Mouse (Mus musculus): ENCODE results near the gene Khdrbs1.
"Not testable (repeated sequence)": the region's sequence is repeated elsewhere in the genome, so short reads cannot be mapped to it uniquely, and the experiment has no call there.

Gene Khdrbs1

DNA sequence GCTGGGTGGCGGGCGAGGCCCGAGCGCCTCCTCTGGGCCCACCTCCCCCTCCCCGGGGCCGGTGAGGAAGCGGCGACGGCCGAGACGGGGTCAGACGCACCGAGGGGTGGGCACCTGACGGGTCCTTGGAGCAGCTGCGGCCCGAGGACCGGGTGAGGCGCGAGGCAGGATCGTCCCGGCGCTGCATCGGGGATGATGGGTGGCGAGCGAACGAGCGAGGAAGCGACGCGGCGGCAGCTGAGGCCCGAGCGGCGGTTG, 200 bp downstream of the Khdrbs1 start:
- DNase-seq = no peak

DNA sequence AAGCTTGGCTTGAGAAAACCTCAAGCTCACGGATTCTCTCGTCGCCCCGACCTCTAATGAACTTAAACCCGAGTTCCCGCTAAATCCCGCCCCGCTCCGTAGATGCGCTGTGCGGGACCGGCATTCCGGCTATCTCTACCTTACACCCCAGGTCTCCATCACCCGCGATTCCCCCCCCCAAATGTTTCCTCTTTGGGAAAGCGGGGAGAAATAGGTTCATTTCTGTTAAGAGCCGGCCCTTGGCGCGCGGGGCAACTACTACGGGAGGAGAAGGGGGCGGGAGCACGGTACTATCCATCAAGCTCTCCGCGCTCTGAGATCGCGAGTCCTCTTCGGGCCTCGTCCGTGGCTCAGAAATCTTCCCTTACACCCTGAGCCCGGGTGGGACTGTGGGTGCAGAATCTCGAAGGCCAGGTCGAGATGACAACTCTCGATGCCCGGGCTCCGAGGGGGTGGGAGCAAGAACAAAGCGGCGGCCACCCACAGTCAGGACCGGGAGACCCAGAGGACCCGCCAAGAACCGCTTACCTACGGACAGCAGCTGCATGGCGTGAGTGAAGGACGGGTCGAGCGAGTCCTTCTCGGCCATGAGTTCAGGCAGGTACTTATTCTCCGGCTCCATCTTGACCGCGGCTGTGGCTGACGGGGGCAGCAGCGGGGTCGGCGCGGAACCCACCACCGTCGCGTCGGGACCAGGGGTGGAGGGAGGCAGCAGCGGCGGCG, 691 bp downstream of the Khdrbs1 start:
- DNase-seq = peak; percentile 61 to 67

DNA sequence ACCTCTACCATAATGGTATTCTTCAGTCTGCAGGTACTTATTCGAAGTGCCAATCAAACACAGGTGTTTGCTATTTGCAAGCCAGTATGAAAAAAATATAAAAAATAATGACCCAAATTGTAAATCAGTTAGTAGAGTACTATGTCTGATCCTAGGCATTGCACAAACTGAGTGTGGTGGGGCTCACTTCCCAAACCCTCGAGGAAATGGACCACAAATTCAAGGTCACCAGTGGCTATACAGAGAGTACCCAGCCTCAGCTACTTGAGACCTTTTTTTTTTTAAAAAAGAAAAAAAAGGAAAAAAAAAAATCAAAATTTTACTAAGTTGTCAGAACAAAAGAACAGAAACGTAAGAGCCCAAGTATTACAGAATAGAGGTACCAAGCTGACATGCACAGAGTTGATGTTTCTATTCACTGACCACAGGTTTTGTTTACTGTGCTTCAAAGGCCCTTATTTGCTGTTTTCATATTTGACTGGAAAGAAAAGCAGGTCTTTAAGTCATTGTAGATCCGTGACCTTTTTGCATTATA, 2.9 kb downstream of the Khdrbs1 start:
- DNase-seq = no peak

DNA sequence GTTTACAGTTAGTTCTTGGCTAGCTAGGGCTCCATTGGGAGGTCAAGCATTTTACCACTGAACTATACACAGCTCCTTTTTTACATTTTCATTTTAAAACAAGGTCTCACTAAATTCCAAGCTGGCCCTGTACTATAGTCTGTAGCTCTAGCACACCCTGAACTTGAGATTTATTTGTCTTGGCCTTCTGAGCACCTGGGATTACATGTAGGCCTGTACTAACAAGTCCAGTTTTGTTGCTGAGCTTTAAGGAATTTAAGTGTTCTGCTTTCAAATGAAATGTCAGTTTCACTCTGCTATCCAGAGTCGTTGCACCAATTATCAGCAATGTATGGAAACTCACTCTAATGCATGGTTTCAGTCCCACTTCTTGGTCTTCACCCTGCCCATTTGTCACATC, 5.9 kb downstream of the Khdrbs1 start:
- no peak for DNase-seq

DNA sequence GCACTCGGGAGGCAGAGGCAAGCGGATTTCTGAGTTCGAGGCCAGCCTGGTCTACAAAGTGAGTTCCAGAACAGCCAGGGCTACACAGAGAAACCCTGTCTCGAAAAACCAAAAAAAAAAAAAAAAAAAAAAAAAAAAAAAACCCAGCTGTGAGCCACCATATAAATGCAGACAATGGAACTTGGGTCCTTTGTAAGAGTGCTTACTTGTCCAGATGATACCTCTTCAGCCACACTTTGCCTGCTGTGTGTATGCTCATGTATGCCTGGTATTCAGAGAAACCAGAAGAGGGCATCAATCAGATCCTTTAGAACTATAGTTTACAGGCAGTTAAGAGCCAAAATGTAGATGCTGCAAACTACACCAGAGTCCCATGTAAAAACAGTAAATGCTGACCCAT, 6.6 kb downstream of the Khdrbs1 start:
- DNase-seq = not testable (repeated sequence)

DNA sequence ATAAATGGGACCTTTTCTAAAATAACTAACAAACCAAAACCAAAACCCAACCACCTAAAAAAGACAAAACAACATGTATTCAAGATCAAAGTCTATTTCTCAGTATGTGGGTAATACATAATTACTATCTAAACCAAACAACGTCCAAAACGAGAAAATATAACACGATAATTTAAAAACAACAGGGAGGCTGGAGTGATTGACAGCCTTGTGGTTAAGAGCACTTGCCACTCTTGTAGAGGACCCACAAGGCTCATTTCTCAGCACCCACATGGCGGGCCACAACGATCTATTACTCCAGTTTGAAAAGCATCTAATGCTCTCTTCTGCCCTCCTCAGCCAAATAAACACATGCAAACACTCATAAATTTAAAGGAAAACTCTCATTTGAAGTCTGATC, 10.7 kb downstream of the Khdrbs1 start:
- DNase-seq = no peak

DNA sequence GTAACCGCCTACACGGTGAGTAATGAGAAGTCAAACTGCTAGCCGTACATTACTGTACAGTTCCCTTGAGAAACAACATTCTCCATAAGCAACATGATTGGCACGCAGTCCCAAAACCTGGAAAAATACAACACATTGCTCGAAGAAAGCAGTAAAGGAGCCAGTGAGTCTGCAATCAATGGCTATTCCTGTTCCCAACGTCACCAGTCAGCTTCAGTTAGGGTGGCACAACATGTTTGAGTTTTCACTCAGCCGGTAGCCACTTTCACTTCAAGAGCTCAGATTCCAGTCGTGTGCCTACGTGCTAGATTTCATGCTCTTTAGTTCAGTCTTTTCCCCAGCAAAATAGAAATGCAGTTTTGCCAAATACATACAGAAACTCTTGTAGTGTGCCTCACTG, 25.8 kb downstream of the Khdrbs1 start:
- DNase-seq = no peak

DNA sequence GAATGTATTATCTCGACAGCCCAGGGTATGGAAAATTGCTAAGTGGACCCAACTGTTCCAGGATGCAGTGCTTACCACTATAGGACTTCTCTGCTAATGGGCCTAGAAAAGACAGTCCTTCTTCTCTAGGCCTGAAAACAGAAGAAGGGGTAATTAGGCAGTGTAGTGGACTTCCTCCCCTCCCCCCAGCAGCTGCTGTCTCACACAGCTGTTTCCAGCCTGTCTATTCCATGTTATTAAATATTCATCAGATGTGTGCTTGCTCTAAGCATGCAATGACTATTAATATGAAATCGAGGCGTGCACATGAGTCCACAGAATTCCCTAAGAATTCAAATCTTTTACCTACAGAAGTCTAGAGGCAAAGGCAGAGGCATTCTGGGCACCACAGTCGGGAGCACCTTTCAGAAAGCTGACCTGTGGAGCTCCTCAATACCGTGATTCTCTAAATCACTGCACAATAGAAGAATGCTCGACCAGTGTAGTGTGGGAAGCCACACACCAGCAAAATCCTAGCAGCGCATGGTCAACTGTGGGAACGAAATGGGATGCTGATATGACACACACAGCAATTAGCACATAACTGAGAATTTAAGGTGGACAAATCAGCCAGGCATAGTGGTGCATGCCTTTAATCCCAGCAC, 32.5 kb downstream of the Khdrbs1 start:
- DNase-seq = no peak

DNA sequence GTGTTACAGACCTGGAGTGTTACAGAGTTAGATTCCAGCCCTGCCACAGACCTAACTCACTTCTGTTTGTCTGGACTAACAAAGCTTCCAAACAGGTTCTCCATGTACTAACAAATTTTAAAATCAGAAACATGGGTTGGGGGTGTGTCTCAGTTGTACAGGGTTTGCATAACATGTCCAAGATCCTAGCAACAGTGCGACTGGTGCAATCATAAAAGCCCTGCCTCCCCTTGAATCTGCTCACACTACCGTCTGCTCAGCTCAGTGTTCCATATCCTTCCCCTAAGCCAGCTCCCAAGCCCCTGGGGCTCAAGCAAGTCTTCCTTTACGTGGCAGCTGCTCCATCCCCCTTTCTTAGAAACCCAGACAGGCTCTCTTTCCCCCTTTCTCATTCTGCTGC, 35.4 kb downstream of the Khdrbs1 start:
- DNase-seq = no peak

DNA sequence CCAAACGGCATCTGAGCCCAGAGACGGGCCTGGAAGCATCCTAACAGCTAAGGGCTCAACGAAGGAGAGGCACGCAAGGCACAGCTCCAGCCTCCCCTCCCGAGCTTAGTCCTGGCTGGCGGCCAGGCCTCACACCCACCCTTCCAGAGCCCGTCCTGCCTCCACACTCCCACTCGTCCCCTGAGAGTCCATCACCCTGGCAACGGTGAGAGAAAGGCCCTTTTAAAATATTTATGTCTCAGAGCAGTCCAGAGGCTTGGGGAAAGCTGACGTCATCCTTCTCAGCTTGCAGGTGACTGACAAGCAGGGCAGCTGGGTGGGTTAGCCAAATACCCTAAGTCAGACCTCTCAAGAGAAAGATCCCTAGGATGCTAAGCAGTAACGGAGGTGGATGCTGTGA, 39.6 kb downstream of the Khdrbs1 start:
- DNase-seq = peak; percentile 28 to 54

DNA sequence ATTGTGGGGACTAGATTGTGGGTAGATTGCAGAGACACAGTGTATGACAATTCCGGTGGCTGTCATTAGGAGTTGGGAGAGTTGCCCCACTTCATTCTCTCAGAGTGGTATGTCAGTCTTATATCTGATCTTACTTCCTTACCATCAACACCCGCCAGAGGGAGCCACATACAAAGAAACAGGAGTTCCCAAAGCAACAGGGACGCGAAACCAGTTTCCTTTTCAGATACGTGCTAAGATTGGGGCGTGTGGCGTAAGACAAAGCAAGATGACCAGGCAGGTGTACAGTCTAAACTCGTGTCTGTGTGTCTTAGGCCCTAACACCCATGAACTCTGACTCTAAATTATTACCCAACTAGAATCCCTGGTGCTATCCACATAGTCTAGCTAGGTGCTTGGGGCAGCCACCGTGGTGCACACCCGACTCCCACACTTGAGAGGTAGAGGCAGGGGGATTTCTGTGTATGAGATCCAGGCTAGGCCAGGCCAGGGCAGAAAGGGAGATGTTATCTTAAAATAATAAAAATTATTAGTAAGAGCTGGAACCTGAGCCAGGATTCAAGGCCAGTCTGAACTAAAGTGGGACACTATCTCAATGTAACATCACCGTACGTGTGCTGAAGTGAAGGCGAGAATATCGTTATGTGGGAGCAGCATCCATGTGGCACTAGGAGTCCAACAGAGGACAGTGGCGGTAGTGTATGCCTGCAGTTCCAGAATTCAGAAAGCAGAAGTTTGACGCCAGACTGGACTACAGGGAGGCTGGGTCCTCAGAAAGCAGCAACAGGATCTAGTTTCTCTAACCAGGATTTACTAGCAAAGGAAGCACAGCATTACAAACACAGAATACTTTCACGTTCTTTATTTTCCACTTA, 40.4 kb downstream of the Khdrbs1 start:
- peak; percentile 80 to 96 for DNase-seq

DNA sequence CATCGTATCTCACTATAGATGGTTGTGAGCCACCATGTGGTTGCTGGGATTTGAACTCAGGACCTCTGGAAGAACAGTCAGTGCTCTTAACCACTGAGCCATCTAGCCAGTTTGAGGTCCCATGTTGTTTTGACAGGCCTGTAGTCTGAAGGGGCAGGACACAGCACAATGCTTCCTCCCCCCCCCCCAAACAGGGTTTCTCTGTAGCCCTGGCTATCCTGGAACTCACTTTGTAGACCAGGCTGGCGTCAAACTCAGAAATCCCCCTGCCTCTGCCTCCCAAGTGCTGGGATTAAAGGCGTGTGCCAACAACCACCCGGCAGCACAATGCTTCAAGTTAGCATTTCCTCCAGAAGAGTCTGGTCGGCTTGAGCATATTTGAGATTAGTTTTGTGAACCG, 41.4 kb downstream of the Khdrbs1 start:
- DNase-seq = not testable (repeated sequence)

DNA sequence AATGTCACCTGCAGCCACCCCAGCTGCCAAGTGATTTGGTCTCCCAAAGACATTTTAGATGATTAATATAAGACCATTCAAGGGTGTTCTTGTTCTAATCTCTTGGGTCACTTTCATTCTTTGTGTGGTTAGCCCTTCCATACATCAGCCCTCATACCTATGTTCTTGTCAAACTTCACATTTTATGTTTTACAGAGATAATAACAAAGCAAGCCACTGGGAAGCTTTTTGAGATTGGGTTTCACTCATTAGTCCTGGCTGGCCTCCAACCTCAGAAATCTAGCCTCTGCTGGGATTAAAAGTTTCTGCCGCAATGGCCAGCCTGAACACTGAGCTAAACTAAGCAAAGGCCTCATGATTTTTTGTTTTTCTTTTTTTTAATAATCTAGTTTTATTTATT, 41.9 kb downstream of the Khdrbs1 start:
- no peak for DNase-seq

DNA sequence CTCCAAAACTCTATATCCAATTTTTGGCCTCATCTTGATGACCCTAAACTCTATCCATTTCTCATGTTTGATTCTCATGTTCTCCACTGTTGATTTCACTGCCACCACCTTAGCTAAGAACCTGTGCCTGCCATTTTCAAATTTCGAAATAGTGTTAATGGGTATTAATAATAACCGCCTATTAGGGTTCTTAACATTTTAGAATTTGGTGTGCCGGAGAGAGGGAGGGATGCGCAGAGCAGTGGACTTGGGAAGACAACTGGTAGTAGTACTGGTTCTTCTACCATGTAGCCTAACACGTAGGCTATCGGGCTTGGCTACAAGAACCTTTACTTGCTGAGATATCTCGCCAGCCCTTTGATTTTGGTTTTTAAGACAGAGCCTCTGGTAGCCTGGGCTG, 44.9 kb downstream of the Khdrbs1 start:
- peak in 1 of 2 experiments; percentile 7 for DNase-seq

DNA sequence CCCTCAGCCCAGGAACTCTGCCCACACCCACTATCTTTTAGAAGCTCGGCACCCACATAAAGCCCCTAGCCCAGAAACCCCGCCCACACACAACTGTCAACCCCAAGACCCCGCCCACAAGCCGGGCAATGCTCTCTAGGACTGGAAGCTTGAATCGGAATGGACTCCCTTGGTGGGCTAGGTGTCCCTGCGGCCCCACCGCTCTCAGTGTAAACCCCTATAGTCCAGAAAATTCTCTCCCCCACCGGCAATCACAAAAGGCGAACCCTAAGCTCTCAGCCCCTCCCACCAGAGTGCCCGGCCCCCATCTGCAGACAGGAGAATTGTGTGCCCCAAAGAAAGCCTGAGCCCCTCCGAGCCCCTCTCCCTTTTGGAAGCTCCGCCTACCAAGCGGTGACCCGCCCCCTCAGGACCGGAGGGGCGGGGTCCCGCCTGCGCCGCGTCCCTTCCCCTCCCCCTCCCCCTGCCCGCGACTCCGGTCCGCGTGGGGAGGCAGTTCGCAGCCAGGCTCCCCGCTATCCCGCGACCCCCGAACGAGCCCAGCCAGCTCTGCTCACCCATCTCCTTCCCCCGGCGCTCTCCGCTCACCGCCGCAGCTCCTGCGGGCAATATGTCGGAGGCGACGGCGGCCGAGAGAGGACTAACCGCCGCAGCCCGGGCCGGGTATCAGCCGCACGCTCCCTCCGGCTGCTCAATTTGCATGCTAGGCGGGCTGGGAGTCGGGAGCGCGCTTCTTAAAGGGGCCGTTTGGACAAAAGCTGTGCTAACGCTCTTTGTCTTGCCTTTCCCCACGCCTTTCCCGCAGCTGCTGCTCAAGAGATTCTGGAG, 45.7 kb downstream of the Khdrbs1 start, which contains the start of gene Tmem39b:
TSS of gene Tmem39b (minus strand) at position 681 of the 828 bp plus-strand sequence.
- peak; percentile 93 to 97 for DNase-seq

DNA sequence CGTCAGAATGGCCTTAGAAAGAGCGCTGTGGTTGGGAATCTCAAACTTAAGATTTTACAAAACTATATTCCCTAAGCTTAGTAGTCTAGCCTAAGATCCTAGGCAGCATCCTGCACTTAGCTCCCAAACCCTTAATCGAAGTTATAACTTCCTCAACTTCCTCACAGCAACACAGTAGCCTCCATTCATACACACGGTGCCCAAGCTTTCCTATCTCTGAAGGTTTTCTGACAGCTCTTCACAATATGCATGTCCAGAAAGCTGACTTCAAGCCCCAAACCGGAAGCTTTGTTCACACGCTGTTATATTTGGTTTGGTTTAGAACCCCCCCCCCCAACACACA, 46.3 kb downstream of the Khdrbs1 start:
- no peak for DNase-seq

DNA sequence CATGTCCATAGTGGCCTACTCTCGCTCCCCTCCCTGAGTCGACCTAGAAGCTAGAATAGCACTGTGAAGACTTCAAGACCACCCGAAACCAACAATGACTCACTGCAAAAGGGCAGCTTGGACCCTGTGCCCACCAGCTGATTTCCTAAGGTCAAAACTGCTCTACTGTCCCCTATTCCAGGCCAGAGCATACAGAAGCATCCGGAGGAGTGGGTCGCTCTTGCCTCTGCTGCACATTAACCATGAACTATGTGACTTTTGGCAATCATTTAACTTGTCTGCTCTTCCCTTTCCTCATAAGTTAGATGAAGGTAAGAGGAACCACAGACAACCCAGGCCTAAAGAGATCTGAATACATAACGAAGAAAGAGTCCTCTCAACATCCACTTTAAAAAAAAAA, 57.6 kb downstream of the Khdrbs1 start:
- peak; percentile 38 to 67 for DNase-seq

DNA sequence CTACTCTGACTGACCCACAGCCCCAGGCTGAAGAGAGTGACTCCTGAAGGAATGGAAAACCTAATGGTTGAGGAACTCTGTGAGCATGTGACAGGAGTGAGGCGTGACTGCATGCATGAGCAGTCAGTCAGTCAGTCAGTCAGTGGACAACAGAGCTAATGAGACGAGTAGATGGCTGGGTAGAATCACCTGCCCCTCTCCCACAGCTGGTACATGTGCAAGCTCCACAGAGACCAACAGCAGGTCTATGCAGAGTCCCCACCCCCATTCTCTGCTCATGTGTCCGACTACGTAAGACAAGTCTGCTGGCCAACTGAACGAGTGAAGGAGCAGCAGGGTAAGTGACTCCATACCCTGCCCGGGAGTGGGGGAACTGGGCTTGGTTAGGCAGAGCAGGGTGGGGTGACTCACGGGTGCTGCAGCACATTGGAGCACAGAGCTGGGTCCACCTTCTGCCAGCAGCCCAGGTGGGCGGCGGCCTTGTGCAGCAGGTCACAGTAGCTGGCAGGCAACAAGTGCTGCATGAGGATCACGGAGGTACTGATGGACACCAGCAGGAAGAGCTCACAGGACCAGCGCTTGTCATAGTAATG, 58.1 kb downstream of the Khdrbs1 start:
- peak; percentile 74 to 90 for DNase-seq

DNA sequence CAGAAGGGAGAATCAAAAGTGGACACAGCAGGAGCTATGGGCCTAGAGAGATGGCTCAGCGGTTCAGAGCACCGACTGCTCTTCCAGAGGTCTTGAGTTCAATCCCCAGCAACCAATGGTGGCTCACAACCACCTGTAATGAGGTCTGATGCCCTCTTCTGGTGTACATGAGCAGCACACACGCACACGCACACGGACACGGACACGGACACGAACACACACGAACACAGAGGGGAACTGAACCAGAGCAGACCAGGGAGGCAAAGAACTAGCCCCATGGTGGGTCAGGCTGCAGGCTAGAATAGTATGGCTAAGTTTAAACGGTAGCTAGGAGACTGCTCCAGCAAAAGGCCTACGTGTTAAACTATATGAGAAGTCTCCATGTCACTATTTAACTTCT, 60.3 kb downstream of the Khdrbs1 start:
- DNase-seq = no peak

DNA sequence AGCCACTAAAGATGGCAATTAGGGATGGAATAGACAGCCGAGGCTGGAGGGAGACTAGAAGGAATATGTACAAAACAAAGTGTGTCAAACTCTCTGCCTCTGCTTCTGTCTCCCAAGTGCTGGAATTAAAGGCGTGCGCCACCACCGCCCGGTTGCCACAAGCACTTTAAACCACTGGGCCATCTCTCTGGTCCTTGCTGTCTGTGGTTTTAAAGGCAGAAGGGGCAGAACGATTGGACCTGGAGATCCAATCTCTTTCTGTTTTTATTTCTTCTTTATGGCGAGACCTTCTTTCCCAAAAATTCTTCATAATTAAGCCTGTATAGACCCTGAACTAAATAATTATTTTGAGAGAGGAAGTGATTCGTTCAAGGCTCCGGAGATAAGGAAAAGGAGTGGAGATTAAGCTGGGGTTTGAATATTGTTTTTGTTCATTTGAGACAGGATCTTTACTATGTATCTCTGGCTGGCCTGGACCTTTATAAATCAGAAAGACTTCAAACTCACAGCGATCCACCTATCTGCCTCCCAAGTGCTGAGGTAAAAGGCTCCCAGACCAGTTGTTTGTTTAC, 69.1 kb downstream of the Khdrbs1 start:
- DNase-seq = no peak

DNA sequence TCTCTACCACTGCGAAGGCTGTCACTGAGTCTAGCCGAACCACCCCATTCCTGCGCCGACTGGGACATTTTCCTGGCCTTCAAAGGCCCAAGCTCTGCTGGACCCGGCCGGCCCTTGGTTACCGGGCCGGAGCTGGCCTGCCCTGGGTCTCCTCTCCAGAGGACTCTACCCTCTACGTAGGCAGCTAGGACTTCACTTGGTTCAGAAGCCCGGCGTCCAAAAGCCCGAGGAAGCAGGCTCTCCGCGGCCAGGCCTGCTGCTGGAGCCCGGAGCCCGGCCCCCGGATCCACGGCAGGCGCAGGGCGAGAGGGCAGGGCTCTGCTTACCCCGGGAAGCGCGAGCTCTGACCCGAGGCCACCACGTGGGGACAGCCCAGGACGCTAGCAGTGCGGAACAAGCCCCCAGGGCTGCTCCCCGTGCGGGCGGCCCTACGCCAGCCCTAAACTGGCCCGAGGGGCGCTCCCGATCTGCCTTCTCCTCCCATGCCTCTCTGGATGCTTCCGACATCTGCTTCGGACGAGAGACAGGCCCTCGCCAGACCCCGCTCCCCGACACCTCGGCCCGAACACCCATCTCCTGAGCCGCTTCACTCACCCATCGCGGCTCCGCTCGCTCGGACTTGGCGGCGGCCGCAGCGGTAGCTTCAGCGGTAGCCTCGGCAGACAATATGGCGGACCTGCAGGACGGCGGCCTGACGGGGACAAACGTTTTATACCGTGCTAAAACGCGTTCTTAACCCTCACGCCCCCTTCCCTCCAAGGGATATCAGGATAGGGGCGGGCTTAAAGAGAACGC, 69.8 kb downstream of the Khdrbs1 start, which contains the start of gene Kpna6:
TSS of gene Kpna6 (minus strand) at position 685 of the 795 bp plus-strand sequence.
- peak; percentile 92 to 95 for DNase-seq

Data from kidney, postnatal 25 days (tissue).